Mouse (Mus musculus): ENCODE data around the gene Spns1. TPM values are rescaled to one million over a fixed set of nuclear protein-coding genes. Genes with fewer than 3 reads are reported as not detected.

Gene Spns1
- polyA plus RNA-seq, 1 experiment from 2014 or later = 61.7 TPM

GRCm38 (mm10) chr7:126350748-126351418 lies 26.4 kb downstream of the Spns1 start:
- 68% methylated on average over 20 of the region's 20 CpGs for WGBS

GRCm38 (mm10) chr7:126348293-126348692 lies 29.0 kb downstream of the Spns1 start:
- 71% methylated on average over 8 of the region's 8 CpGs for WGBS
- no peaks in the 10 kb centered on the region for H3K9me3 ChIP-seq
- no peaks in the 10 kb centered on the region for H3K36me3 ChIP-seq
- no peak overlapping the region for H3K27ac ChIP-seq
- H3K27me3 ChIP-seq = peaks cover 4% of the 10 kb centered on the region; the same call in 1 of the 2 replicates
- no peak overlapping the region for H3K9ac ChIP-seq
- H3K4me2 ChIP-seq (replicated peaks) = no peak overlapping the region
- H3K4me1 ChIP-seq = 0 out of 2 replicates have a peak, but pooled peaks cover 5% of the 10 kb centered on the region
- ATAC-seq (ENCODE audit: low FRiP score, low read depth) = no peak
- no peak overlapping the region for H3K4me3 ChIP-seq

More at GRCm38 (mm10) chr7:126350748-126351418, 26.4 kb downstream of the Spns1 start:
- no peaks in the 10 kb centered on the region for H3K9me3 ChIP-seq
- H3K27me3 ChIP-seq = peaks cover 4% of the 10 kb centered on the region
- no peak overlapping the region for H3K27ac ChIP-seq
- H3K4me2 ChIP-seq (replicated peaks) = peak overlapping the region; percentile 16
- no peaks in the 10 kb centered on the region for H3K4me1 ChIP-seq
- no peaks in the 10 kb centered on the region for H3K36me3 ChIP-seq
- H3K4me3 ChIP-seq = no peak overlapping the region
- H3K9ac ChIP-seq = no peak overlapping the region
- ATAC-seq (ENCODE audit: low FRiP score, low read depth) = no peak

GRCm38 (mm10) chr7:126347098-126347497 lies 30.2 kb downstream of the Spns1 start:
- no peak overlapping the region for H3K27ac ChIP-seq
- ATAC-seq (ENCODE audit: low FRiP score, low read depth) = no peak
- H3K4me3 ChIP-seq = no peak overlapping the region
- H3K4me2 ChIP-seq (replicated peaks) = no peak overlapping the region
- H3K27me3 ChIP-seq = peaks cover 4% of the 10 kb centered on the region; the same call in 1 of the 2 replicates
- H3K9ac ChIP-seq = no peak overlapping the region
- no peaks in the 10 kb centered on the region for H3K36me3 ChIP-seq
- H3K4me1 ChIP-seq = 0 out of 2 replicates have a peak, but pooled peaks cover 5% of the 10 kb centered on the region
- WGBS = 71% methylated on average over 1 of the region's 1 CpGs
- no peaks in the 10 kb centered on the region for H3K9me3 ChIP-seq

GRCm38 (mm10) chr7:126345969-126346368 lies 31.3 kb downstream of the Spns1 start:
- H3K4me2 ChIP-seq (replicated peaks) = no peak overlapping the region
- no peak for ATAC-seq (ENCODE audit: low FRiP score, low read depth)
- H3K9me3 ChIP-seq = no peaks in the 10 kb centered on the region
- 0 out of 2 replicates have a peak, but pooled peaks cover 5% of the 10 kb centered on the region for H3K4me1 ChIP-seq
- H3K27ac ChIP-seq = no peak overlapping the region
- peaks cover 4% of the 10 kb centered on the region; the same call in 1 of the 2 replicates for H3K27me3 ChIP-seq
- H3K36me3 ChIP-seq = no peaks in the 10 kb centered on the region
- WGBS = 44% methylated on average over 3 of the region's 3 CpGs
- H3K4me3 ChIP-seq = no peak overlapping the region
- H3K9ac ChIP-seq = no peak overlapping the region

- Histone ChIP-seq H3K9ac (no peak overlapping the region), H3K4me3 (no peak overlapping the region), H3K27me3 (peaks cover under 1% of the 10 kb centered on the region; the same call in 1 of the 2 replicates), H3K27ac (no peak overlapping the region), H3K4me1 (0 out of 2 replicates have a peak, but pooled peaks cover 5% of the 10 kb centered on the region), H3K4me2 (replicated peaks) (no peak overlapping the region), H3K9me3 (no peaks in the 10 kb centered on the region), H3K36me3 (no peaks in the 10 kb centered on the region)
- 71% methylated on average over 3 of the region's 3 CpGs for WGBS
- no peak for ATAC-seq (ENCODE audit: low FRiP score, low read depth)
Observed at GRCm38 (mm10) chr7:126345557-126345956, 31.7 kb downstream of the Spns1 start.

GRCm38 (mm10) chr7:126340896-126341295 lies 36.4 kb downstream of the Spns1 start:
- Histone ChIP-seq H3K4me1 (peaks cover 14% of the 10 kb centered on the region; the same call in 1 of the 2 replicates), H3K4me3 (no peak overlapping the region), H3K9ac (peak overlapping the region; percentile 25; the same call in 1 of the 2 replicates), H3K36me3 (no peaks in the 10 kb centered on the region), H3K27me3 (no peaks in the 10 kb centered on the region), H3K9me3 (no peaks in the 10 kb centered on the region), H3K4me2 (replicated peaks) (no peak overlapping the region), H3K27ac (no peak overlapping the region)
- 47% methylated on average over 6 of the region's 6 CpGs for WGBS
- ATAC-seq (ENCODE audit: low FRiP score, low read depth) = no peak

GRCm38 (mm10) chr7:126340206-126340618 lies 37.0 kb downstream of the Spns1 start:
- no peak for ATAC-seq (ENCODE audit: low FRiP score, low read depth)
- H3K4me2 ChIP-seq (replicated peaks) = no peak overlapping the region
- no peak overlapping the region for H3K4me3 ChIP-seq
- no peak overlapping the region for H3K27ac ChIP-seq
- 68% methylated on average over 6 of the region's 6 CpGs for WGBS
- H3K9me3 ChIP-seq = no peaks in the 10 kb centered on the region
- H3K4me1 ChIP-seq = peaks cover 14% of the 10 kb centered on the region; the same call in 1 of the 2 replicates
- no peaks in the 10 kb centered on the region for H3K36me3 ChIP-seq
- no peaks in the 10 kb centered on the region for H3K27me3 ChIP-seq
- peak overlapping the region; percentile 25; the same call in 1 of the 2 replicates for H3K9ac ChIP-seq

- WGBS = 61% methylated on average over 8 of the region's 8 CpGs
- no peaks in the 10 kb centered on the region for H3K36me3 ChIP-seq
- ATAC-seq (ENCODE audit: low FRiP score, low read depth) = 0 out of 2 replicates have a peak, but pooled peaks have one; percentile 36
Observed at GRCm38 (mm10) chr7:126339521-126339971, 37.7 kb downstream of the Spns1 start.

GRCm38 (mm10) chr7:126338906-126339305 lies 38.3 kb downstream of the Spns1 start:
- no peak overlapping the region for H3K4me3 ChIP-seq
- no peak overlapping the region for H3K27ac ChIP-seq
- ATAC-seq (ENCODE audit: low FRiP score, low read depth) = no peak
- H3K9me3 ChIP-seq = no peaks in the 10 kb centered on the region
- no peaks in the 10 kb centered on the region for H3K36me3 ChIP-seq
- H3K27me3 ChIP-seq = no peaks in the 10 kb centered on the region
- H3K4me1 ChIP-seq = peaks cover 9% of the 10 kb centered on the region; the same call in 1 of the 2 replicates
- H3K9ac ChIP-seq = no peak overlapping the region
- no peak overlapping the region for H3K4me2 ChIP-seq (replicated peaks)
- 81% methylated on average over 8 of the region's 8 CpGs for WGBS

More at GRCm38 (mm10) chr7:126339521-126339971, 37.7 kb downstream of the Spns1 start:
- peaks cover 10% of the 10 kb centered on the region; the same call in 1 of the 2 replicates for H3K4me1 ChIP-seq
- H3K9ac ChIP-seq = no peak overlapping the region
- H3K27me3 ChIP-seq = no peaks in the 10 kb centered on the region
- no peak overlapping the region for H3K4me2 ChIP-seq (replicated peaks)
- no peak overlapping the region for H3K27ac ChIP-seq
- H3K4me3 ChIP-seq = no peak overlapping the region
- no peaks in the 10 kb centered on the region for H3K9me3 ChIP-seq

- Histone ChIP-seq H3K4me3 (no peak overlapping the region), H3K27me3 (no peaks in the 10 kb centered on the region), H3K27ac (no peak overlapping the region), H3K9me3 (no peaks in the 10 kb centered on the region), H3K4me2 (replicated peaks) (no peak overlapping the region), H3K36me3 (no peaks in the 10 kb centered on the region), H3K4me1 (peaks cover 9% of the 10 kb centered on the region; the same call in 1 of the 2 replicates), H3K9ac (no peak overlapping the region)
- ATAC-seq (ENCODE audit: low FRiP score, low read depth) = no peak
- 86% methylated on average over 1 of the region's 1 CpGs for WGBS
Observed at GRCm38 (mm10) chr7:126335556-126335955, 41.7 kb downstream of the Spns1 start.

- H3K4me3 ChIP-seq = no peak overlapping the region
- H3K27ac ChIP-seq = no peak overlapping the region
- WGBS = 66% methylated on average over 3 of the region's 3 CpGs
- H3K27me3 ChIP-seq = no peaks in the 10 kb centered on the region
- H3K9ac ChIP-seq = no peak overlapping the region
- no peaks in the 10 kb centered on the region for H3K4me1 ChIP-seq
- no peak overlapping the region for H3K4me2 ChIP-seq (replicated peaks)
- ATAC-seq (ENCODE audit: low FRiP score, low read depth) = no peak
- H3K9me3 ChIP-seq = no peaks in the 10 kb centered on the region
- no peaks in the 10 kb centered on the region for H3K36me3 ChIP-seq
Observed at GRCm38 (mm10) chr7:126332691-126333090, 44.6 kb downstream of the Spns1 start.

- WGBS = 65% methylated on average over 2 of the region's 2 CpGs
- no peaks in the 10 kb centered on the region for H3K9me3 ChIP-seq
Observed at GRCm38 (mm10) chr7:126330693-126331092, 46.6 kb downstream of the Spns1 start.

More at GRCm38 (mm10) chr7:126330693-126331092, 46.6 kb downstream of the Spns1 start:
- no peak overlapping the region for H3K4me3 ChIP-seq
- H3K27ac ChIP-seq = no peak overlapping the region
- H3K9ac ChIP-seq = no peak overlapping the region
- peaks cover 7% of the 10 kb centered on the region for H3K27me3 ChIP-seq
- no peak overlapping the region for H3K4me2 ChIP-seq (replicated peaks)
- ATAC-seq (ENCODE audit: low FRiP score, low read depth) = no peak
- H3K36me3 ChIP-seq = no peaks in the 10 kb centered on the region
- no peaks in the 10 kb centered on the region for H3K4me1 ChIP-seq

Measured in limb, embryonic 13.5 days (tissue).